Mouse (Mus musculus): ENCODE data around the gene Lep.

The Lep gene

GRCm38 (mm10) chr6:29044029-29044428, 16.0 kb upstream of the Lep start:
- DNase-seq (ENCODE audit: low read depth, low spot score): no peak

DNA sequence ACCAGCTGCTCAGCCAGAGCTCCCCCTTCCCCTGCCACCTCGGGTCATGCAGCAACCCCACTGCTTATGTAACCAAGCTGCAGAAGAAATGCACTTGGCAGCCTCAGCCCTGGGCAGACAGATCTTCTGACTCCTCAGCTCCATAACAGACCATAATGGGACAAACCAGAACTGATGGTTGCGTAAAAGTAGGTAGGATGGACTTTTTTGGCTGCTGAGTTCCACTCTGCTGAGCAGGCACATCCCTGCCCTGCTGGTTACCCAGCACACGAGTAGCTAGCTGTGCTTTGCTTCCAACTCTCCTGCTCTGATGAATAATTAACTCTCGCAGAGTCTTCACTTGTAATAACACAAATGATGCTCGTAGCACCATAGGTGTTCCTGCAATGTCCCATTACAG, 10.1 kb upstream of the Lep start:
- DNase-seq (ENCODE audit: low read depth, low spot score): no peak

DNA sequence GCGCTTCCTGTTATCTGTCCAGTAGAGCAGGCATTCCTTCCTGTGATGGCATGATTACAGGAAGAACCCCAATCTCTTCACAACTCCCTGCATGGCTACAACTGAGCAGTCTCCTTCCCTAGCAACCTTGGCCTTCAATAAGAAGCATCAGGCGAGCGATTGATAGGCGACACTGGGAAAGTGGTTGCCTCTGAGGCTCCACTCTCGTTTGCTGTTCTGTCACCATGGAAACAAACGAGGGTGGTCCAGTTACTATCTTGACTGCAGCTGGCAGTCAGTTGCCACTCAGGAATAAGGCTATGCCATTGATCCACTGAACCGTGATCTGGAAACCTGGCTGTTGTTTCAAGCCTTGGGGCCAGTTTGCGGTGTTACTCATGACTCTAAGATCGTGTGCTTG, 7.8 kb upstream of the Lep start:
- DNase-seq (ENCODE audit: low read depth, low spot score): no peak

DNA sequence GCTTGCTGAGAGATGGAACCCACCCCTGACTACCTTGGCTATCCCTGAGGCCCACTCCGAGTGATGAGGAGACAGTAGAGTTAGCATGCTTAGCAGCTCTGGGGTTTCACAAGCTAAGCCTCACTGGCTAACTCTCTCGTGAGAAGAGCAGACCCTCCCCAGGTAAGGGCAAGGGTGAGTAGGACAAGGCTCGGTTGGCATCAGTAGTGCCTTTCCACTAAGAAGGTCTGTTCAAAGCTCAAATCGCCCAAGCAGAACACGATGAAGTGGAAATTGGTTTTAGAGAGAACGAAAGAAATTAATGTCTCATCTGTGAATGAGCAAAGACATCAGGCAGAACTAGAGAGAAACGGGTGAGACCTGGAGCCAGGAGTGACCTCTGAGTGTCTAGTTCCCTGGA, 6.8 kb upstream of the Lep start:
- DNase-seq (ENCODE audit: low read depth, low spot score): no peak

GRCm38 (mm10) chr6:29056377-29056776, 3.6 kb upstream of the Lep start:
- no peak for DNase-seq (ENCODE audit: low read depth, low spot score)

DNA sequence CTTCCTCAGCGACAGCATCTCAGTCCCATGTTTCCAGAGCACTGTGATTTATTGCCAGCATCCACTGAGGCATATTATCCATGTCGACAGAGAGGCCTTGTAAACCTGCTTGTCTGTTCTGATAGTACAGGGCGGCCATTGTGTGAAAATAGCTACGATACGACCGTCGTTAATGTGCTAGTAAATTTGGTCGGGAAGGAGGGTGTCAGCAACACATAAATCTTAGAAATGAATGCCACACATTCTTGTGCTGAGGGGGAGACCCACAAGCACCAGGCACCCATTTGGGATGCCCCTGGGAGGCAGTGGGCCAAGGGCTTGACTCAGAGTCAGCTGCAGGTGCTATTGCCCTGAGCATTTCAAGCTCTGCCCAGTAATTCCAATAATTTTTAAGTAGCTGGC, 6.4 kb downstream of the Lep start:
- DNase-seq (ENCODE audit: low read depth, low spot score): no peak

GRCm38 (mm10) chr6:29072258-29072657, 12.2 kb downstream of the Lep start:
- no peak for DNase-seq (ENCODE audit: low read depth, low spot score)

DNA sequence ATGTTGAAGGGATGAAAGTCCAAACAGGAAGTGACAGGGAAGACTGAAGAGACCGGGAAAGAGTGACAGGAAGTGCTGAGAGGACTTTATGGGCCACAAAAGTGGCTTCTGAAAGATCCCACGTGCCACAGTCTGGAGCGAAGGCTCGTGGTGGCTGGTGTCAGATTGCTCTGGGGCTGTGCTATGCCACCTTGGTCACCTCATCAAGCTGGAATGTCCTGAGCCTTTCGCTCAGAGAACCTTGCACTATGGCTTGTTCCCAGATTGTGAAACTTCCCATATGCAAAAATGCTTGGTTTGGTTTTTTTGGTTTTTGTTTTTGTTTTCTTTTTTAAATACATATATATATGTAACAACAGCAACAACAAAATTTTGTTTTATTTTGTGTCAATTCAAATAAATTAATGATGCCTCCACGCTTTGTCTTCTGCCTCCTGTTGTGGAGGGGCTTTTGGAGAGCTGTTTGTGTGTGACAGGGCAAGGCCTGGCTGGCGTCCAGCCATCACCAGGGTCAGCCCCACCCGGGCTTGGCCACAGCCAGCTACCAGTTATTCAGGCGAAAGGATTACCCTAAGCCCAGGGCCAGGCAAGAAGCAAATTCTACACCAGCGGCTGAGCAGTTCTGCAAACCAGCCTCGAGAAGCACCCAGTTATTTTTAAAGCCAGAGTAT, 13.6 kb downstream of the Lep start:
- no peak for DNase-seq (ENCODE audit: low read depth, low spot score)

- no peak for DNase-seq (ENCODE audit: low read depth, low spot score)
Observed at GRCm38 (mm10) chr6:29074133-29074469, 14.1 kb downstream of the Lep start.

DNA sequence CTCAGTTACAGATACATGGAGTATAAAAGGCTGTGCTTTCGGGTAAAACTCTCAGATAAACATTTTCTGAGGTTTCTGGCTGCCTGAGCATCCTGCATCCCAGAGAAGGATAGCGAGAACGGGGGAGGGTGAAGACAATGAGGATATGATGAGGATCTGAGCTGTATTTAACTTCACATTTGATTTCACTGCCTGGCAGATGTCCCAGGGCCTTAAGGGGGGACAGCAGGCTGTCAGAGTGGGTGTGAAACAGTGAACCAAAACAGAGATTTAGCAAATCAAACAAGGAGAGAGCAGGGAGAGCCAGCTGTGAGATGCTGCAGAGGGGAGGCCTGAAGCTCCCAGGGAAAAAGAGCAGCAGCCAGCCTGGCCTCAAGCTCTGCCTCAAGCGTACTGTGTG, 19.3 kb downstream of the Lep start:
- DNase-seq (ENCODE audit: low read depth, low spot score): no peak

- no peak for DNase-seq (ENCODE audit: low read depth, low spot score)
Observed at GRCm38 (mm10) chr6:29081826-29082363, 21.9 kb downstream of the Lep start.

GRCm38 (mm10) chr6:29082776-29083354, 22.8 kb downstream of the Lep start:
- no peak for DNase-seq (ENCODE audit: low read depth, low spot score)

GRCm38 (mm10) chr6:29084401-29084800, 24.4 kb downstream of the Lep start:
- DNase-seq (ENCODE audit: low read depth, low spot score): no peak

DNA sequence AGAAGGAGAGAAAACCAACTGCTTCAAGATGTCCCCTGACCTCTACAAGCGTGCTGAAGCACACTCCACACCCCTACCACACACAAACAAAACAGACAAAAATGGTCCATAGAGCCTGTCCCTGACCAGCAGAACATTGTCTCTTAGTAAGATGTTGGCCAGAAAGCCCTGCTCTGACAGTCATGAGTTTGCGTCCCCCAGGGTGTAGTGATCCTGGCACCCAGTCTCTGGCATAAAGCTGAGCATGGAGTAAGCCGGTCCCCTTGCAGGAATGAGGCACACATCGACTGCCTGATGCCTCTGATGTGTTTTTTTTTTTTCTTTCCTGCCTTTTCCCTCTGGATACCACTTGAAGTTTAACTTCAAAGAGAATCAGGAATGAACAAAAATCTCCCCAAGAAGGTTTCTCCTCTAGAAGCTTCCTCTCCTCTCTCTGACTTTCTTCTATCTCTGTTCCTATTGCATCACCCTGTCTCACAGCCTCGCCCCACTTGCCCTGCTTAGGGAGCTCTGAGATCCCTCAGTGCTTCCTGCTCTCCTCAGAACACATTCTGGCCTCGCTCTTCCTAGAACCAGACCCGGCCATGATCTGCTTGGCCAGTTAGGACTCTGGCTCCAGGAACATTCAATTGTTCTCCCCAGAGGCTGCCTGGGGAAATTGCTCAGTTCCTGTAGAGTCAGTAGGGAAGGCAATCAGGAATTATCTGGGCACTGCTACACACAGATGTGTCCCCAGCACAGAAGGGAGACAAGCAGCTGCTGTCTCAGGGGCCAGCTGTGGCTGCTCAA, 28.1 kb downstream of the Lep start:
- no peak for DNase-seq (ENCODE audit: low read depth, low spot score)

- no peak for DNase-seq (ENCODE audit: low read depth, low spot score)
Observed at GRCm38 (mm10) chr6:29092234-29092633, 32.2 kb downstream of the Lep start.

DNA sequence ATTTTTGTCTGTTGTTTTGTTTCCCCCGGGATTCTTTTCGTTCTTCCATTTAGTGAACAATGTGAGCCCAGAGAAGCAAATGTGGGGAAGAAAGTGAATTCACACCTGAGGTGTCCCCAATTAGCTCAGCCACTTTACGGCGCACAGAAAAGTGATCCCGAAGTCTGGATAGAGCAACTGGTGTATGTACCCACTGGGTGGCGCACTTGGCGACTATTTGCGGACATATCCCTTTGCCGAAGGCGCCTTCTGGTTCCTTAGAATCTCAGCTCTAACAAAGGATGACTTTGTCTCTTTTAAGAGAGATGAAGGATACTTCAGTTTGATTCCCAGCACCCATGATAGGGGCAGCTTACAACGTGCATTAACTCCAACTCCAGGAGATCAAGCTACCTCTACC, 32.9 kb downstream of the Lep start:
- DNase-seq (ENCODE audit: low read depth, low spot score): no peak

DNA sequence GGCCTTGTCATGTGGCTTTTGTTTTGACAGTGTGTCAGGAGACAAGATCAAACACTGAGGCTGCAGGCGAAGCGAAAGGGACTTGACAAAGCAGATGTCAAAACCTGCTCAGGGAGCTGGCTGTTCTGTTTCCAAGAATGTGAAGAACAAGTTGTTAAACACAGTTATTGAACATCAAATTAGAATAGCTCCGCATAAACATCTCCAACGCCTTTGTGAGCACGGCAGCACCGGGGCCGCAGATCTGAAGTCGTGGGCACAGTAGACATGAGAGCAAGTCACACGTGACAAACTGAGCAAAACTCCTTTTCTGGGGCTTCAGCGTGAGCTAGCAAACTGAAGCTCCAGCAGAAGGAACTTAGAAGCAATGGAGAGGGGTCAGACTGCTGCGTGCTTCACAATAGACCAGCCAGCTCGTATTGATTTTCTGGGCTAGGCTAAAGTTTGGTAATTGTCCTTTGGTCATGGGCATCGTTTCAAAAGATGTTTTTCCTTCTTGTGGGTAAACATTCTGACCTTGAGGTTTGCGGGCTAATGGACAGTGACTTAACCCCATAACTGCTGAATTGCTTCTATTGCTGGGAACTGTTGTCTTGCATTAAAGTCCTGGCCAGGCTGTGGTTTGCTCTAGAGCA, 39.6 kb downstream of the Lep start:
- DNase-seq (ENCODE audit: low read depth, low spot score): no peak

DNA sequence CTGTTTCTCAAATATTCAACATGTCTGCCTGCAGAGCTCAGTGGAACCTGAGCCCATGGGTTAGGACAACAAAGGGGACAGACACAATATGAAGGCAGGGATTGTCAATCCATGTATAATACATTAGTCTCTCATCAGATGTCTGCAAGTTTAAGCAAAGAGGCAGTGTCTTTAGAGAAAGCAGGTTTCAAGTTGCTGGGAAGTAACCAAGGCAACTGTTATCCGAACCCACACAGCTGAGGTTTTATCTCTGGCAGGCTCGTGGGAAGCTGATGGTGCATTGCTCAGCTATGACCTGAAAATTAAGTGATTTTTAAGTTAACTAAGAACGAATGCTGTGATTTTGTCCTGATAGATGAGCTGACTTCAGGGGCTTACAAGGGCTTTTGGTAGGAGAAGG, 40.4 kb downstream of the Lep start:
- no peak for DNase-seq (ENCODE audit: low read depth, low spot score)

DNA sequence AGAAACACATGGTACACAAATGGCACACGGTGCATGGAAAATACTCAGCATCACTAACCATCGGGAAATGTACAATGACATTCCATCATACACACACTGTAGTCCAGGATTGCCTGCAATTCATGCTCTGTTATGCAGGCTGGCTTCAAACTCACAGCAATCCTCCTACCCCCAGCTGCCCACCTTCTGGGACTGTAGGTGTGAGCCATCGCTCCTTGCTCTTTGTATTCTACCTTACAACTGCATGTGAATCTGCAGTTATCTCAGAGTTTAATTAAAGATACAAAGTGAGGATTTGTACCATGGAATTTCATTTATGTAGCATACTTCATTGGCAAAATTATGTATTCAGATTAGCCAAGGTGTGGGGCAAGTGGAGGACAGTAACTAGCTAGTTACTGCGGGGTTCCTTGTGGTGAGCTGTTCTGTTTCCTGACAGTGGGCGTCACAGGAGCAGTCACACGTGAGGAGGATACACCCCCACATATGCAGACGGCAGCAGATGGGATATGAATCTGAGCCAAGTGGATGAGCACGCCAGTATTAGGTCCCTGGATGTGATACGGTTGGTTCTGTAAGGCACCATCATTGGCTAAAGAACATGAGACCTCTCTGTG, 41.3 kb downstream of the Lep start:
- DNase-seq (ENCODE audit: low read depth, low spot score): no peak

DNA sequence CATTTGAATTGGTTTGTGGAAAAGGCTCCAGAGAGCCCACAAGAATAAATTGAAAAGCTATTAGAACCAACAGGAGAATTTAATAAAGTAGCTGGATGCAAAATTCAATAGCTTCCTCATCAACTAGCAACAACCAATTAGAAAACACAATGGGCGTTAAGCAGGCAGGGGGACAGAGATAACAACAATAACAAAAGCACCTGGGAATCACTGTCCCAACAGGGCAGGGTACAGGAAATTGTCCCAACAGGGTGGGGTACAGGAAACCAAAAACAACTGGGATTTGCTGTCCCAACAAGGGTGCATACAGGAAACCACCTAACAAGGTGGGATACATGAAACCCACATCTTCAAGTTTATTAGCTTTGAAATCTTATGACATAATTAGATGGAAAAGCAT, 48.4 kb downstream of the Lep start:
- DNase-seq (ENCODE audit: low read depth, low spot score): no peak

- no peak for DNase-seq (ENCODE audit: low read depth, low spot score)
Observed at GRCm38 (mm10) chr6:29111501-29111900, 51.5 kb downstream of the Lep start.

DNA sequence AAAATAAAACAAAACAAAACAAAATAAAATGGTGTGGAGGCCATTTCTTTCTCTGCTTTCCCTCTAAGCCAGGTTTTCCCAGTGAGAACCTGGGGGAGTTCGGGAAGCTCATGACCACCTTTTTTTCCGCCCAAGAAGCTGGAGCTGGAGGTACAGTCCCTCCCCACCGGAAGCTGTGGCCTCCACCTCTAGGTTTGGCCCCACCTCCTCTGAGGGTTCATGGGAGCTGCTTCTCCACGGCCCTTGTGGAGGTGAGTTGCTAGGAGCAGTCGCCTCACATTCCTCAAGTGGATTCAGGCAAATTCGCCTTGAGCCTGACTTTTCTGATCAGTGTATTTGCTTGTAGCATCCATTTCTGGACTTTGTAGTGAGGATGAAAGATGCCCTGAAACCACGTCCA, 55.7 kb downstream of the Lep start:
- no peak for DNase-seq (ENCODE audit: low read depth, low spot score)

All from CD4-positive helper T cell, adult 2 months (primary cell).